Mouse (Mus musculus): Measurements from ENCODE around the gene Them5. TPM values are rescaled to one million over a fixed set of nuclear protein-coding genes. Genes with fewer than 3 reads are reported as not detected.
A peak's percentile ranks its signal among the peaks of the same experiment; 100 is the strongest.

The Them5 gene
- polyA plus RNA-seq, 1 experiment from 2014 or later: 0.14 TPM

- Histone ChIP-seq H3K36me3 (ENCODE audit: control insufficient read depth, insufficient read depth) (no peaks in the 10 kb centered on the region), H3K27ac (ENCODE audit: low read length) (no peak overlapping the region), H3K4me3 (ENCODE audit: low read length) (no peak overlapping the region), H3K4me2 (ENCODE audit: low read depth, low read length) (no peak overlapping the region), H3K4me1 (ENCODE audit: control insufficient read depth, insufficient read depth, low read length) (peaks cover 10% of the 10 kb centered on the region), H3K27me3 (ENCODE audit: control insufficient read depth, insufficient read depth, low read length) (peaks cover 33% of the 10 kb centered on the region), H3K9me3 (replicated peaks; ENCODE audit: control insufficient read depth, low read length) (0 out of 2 replicates have a peak, but pooled peaks cover 3% of the 10 kb centered on the region), H3K9ac (ENCODE audit: low read length) (no peak overlapping the region)
- ATAC-seq (replicated peaks; ENCODE audit: extremely low read depth, insufficient read depth, low FRiP score): no peak
- WGBS: 24% methylated on average over 3 of the region's 3 CpGs
Observed at GRCm38 (mm10) chr3:94366761-94367160, 24.9 kb downstream of the Them5 start.

DNA sequence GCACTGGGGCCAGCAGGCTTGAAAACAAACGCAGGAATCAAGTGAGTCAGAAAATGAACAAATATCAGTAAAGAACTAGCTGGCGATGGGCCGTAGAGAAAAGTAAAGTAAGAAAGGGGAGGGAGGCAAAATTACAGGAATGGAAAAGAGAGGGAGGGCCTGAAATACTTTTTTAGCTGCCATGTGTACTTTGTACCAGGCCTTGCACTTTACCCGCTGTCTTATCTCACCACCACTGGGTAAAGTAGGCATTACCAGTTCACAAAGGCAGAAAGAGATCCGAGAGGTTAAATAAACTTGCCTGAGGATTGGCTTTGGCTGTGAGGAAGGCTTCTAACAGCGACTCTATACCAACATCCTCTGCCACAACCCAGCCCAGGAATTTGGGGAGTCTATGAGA is 25.6 kb downstream of the Them5 start:
- Histone ChIP-seq H3K27me3 (ENCODE audit: control insufficient read depth, insufficient read depth, low read length) (peaks cover 25% of the 10 kb centered on the region), H3K4me1 (ENCODE audit: control insufficient read depth, insufficient read depth, low read length) (peaks cover 17% of the 10 kb centered on the region), H3K4me3 (ENCODE audit: low read length) (no peak overlapping the region), H3K36me3 (ENCODE audit: control insufficient read depth, insufficient read depth) (no peaks in the 10 kb centered on the region), H3K4me2 (ENCODE audit: low read depth, low read length) (no peak overlapping the region), H3K9me3 (replicated peaks; ENCODE audit: control insufficient read depth, low read length) (0 out of 2 replicates have a peak, but pooled peaks cover 3% of the 10 kb centered on the region), H3K9ac (ENCODE audit: low read length) (no peak overlapping the region), H3K27ac (ENCODE audit: low read length) (no peak overlapping the region)
- ATAC-seq (replicated peaks; ENCODE audit: extremely low read depth, insufficient read depth, low FRiP score): no peak
- 61% methylated on average over 6 of the region's 6 CpGs for WGBS

DNA sequence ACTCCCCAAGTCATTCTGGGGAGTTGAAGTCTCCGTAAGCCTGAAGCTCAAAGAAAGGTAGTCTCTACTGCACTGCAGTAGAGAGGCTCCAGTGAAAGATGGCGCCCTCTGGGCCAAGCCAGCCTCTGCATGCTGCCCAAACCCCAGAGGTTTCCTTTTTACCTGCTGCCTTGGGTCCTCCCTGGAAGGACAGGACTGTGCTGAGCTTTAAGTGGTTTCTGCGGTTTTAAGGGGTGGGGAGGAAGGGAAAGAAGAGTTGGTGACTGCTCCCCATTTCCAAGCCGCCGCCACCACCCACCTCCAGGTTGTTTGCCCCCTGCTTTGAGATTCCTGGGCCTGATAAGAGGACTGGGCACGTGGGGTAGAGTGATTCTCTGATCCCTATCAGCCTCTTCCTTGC is 26.7 kb downstream of the Them5 start:
- ATAC-seq (replicated peaks; ENCODE audit: extremely low read depth, insufficient read depth, low FRiP score): no peak
- Histone ChIP-seq H3K27me3 (ENCODE audit: control insufficient read depth, insufficient read depth, low read length) (peaks cover 16% of the 10 kb centered on the region), H3K27ac (ENCODE audit: low read length) (no peak overlapping the region), H3K9me3 (replicated peaks; ENCODE audit: control insufficient read depth, low read length) (no peaks in the 10 kb centered on the region), H3K4me2 (ENCODE audit: low read depth, low read length) (no peak overlapping the region), H3K36me3 (ENCODE audit: control insufficient read depth, insufficient read depth) (no peaks in the 10 kb centered on the region), H3K4me3 (ENCODE audit: low read length) (no peak overlapping the region), H3K4me1 (ENCODE audit: control insufficient read depth, insufficient read depth, low read length) (peaks cover 26% of the 10 kb centered on the region), H3K9ac (ENCODE audit: low read length) (no peak overlapping the region)
- 57% methylated on average over 6 of the region's 6 CpGs for WGBS

- Histone ChIP-seq H3K27me3 (ENCODE audit: control insufficient read depth, insufficient read depth, low read length) (peaks cover 9% of the 10 kb centered on the region), H3K36me3 (ENCODE audit: control insufficient read depth, insufficient read depth) (no peaks in the 10 kb centered on the region), H3K9ac (ENCODE audit: low read length) (no peak overlapping the region), H3K4me1 (ENCODE audit: control insufficient read depth, insufficient read depth, low read length) (peaks cover 24% of the 10 kb centered on the region), H3K27ac (ENCODE audit: low read length) (no peak overlapping the region), H3K9me3 (replicated peaks; ENCODE audit: control insufficient read depth, low read length) (no peaks in the 10 kb centered on the region), H3K4me3 (ENCODE audit: low read length) (no peak overlapping the region), H3K4me2 (ENCODE audit: low read depth, low read length) (no peak overlapping the region)
- WGBS: 29% methylated on average over 2 of the region's 2 CpGs
- no peak for ATAC-seq (replicated peaks; ENCODE audit: extremely low read depth, insufficient read depth, low FRiP score)
Observed at GRCm38 (mm10) chr3:94369709-94370108, 27.8 kb downstream of the Them5 start.

GRCm38 (mm10) chr3:94371637-94372036 is 29.7 kb downstream of the Them5 start:
- ATAC-seq (replicated peaks; ENCODE audit: extremely low read depth, insufficient read depth, low FRiP score): peak; percentile 39
- H3K9ac ChIP-seq (ENCODE audit: low read length): peak overlapping the region; percentile 8
- no peaks in the 10 kb centered on the region for H3K9me3 ChIP-seq (replicated peaks; ENCODE audit: control insufficient read depth, low read length)
- H3K4me3 ChIP-seq (ENCODE audit: low read length): peak overlapping the region; percentile 11
- H3K27ac ChIP-seq (ENCODE audit: low read length): peak overlapping the region; percentile 14; the same call in 1 of the 2 replicates
- no peaks in the 10 kb centered on the region for H3K36me3 ChIP-seq (ENCODE audit: control insufficient read depth, insufficient read depth)
- WGBS: 9% methylated on average over 11 of the region's 11 CpGs
- H3K27me3 ChIP-seq (ENCODE audit: control insufficient read depth, insufficient read depth, low read length): no peaks in the 10 kb centered on the region
- peak overlapping the region; percentile 59 for H3K4me2 ChIP-seq (ENCODE audit: low read depth, low read length)
- peaks cover 24% of the 10 kb centered on the region for H3K4me1 ChIP-seq (ENCODE audit: control insufficient read depth, insufficient read depth, low read length)

GRCm38 (mm10) chr3:94372038-94372437 is 30.1 kb downstream of the Them5 start:
- no peak for ATAC-seq (replicated peaks; ENCODE audit: extremely low read depth, insufficient read depth, low FRiP score)
- peaks cover 24% of the 10 kb centered on the region for H3K4me1 ChIP-seq (ENCODE audit: control insufficient read depth, insufficient read depth, low read length)
- no peaks in the 10 kb centered on the region for H3K27me3 ChIP-seq (ENCODE audit: control insufficient read depth, insufficient read depth, low read length)
- H3K4me2 ChIP-seq (ENCODE audit: low read depth, low read length): peak overlapping the region; percentile 59
- peak overlapping the region; percentile 8 for H3K9ac ChIP-seq (ENCODE audit: low read length)
- H3K9me3 ChIP-seq (replicated peaks; ENCODE audit: control insufficient read depth, low read length): no peaks in the 10 kb centered on the region
- no peaks in the 10 kb centered on the region for H3K36me3 ChIP-seq (ENCODE audit: control insufficient read depth, insufficient read depth)
- 3% methylated on average over 3 of the region's 3 CpGs for WGBS
- peak overlapping the region; percentile 11; the same call in 1 of the 2 replicates for H3K4me3 ChIP-seq (ENCODE audit: low read length)
- peak overlapping the region; percentile 3; the same call in 1 of the 2 replicates for H3K27ac ChIP-seq (ENCODE audit: low read length)

GRCm38 (mm10) chr3:94372641-94373040 is 30.7 kb downstream of the Them5 start, which contains the start of gene Rorc:
Gene Rorc, plus strand, starts transcription at chr3:94372794.
- ATAC-seq (replicated peaks; ENCODE audit: extremely low read depth, insufficient read depth, low FRiP score): 0 out of 2 replicates have a peak, but pooled peaks have one; percentile 25

DNA sequence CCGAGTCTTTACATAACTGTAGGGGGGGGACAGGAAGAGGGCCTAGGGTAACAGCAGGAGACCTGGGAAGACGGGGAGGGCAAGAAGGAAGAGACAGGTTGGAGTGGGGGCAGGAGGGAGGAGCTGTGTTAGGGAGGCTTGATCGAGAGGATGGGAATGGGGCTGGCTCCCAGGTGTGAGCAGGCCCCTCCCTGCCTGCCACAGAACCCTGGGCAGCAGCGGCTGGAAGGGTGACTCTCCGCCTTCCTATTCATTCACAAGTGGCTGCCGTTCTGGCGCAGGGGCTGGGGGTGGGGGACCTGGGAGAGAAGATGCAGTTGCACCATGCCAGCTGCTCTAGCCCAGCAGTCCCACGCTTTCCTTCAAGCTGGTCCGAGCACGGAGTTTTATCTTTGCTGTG is 31.2 kb downstream of the Them5 start:
- peak; percentile 19 for ATAC-seq (replicated peaks; ENCODE audit: extremely low read depth, insufficient read depth, low FRiP score)
- Histone ChIP-seq H3K36me3 (ENCODE audit: control insufficient read depth, insufficient read depth) (no peaks in the 10 kb centered on the region), H3K27ac (ENCODE audit: low read length) (peak overlapping the region; percentile 44; the same call in 1 of the 2 replicates), H3K9ac (ENCODE audit: low read length) (peak overlapping the region; percentile 70), H3K4me3 (ENCODE audit: low read length) (peak overlapping the region; percentile 52), H3K4me1 (ENCODE audit: control insufficient read depth, insufficient read depth, low read length) (peaks cover 24% of the 10 kb centered on the region), H3K9me3 (replicated peaks; ENCODE audit: control insufficient read depth, low read length) (no peaks in the 10 kb centered on the region), H3K27me3 (ENCODE audit: control insufficient read depth, insufficient read depth, low read length) (no peaks in the 10 kb centered on the region), H3K4me2 (ENCODE audit: low read depth, low read length) (peak overlapping the region; percentile 64)
- 2% methylated on average over 10 of the region's 10 CpGs for WGBS

More at GRCm38 (mm10) chr3:94372641-94373040, 30.7 kb downstream of the Them5 start, which contains the start of gene Rorc:
- Histone ChIP-seq H3K27ac (ENCODE audit: low read length) (peak within 1 kb of the TSS; percentile 44), H3K9ac (ENCODE audit: low read length) (peak within 1 kb of the TSS; percentile 70), H3K4me1 (ENCODE audit: control insufficient read depth, insufficient read depth, low read length) (peaks cover 24% of the 10 kb centered on the region), H3K36me3 (ENCODE audit: control insufficient read depth, insufficient read depth) (no peaks in the 10 kb centered on the region), H3K27me3 (ENCODE audit: control insufficient read depth, insufficient read depth, low read length) (no peaks in the 10 kb centered on the region), H3K4me3 (ENCODE audit: low read length) (peak within 1 kb of the TSS; percentile 52), H3K9me3 (replicated peaks; ENCODE audit: control insufficient read depth, low read length) (no peaks in the 10 kb centered on the region), H3K4me2 (ENCODE audit: low read depth, low read length) (peak within 1 kb of the TSS; percentile 64)
- WGBS: 10% methylated on average over 5 of the region's 5 CpGs

- ATAC-seq (replicated peaks; ENCODE audit: extremely low read depth, insufficient read depth, low FRiP score): peak; percentile 7; the same call in 1 of the 2 replicates
Observed at GRCm38 (mm10) chr3:94373597-94374011, 31.7 kb downstream of the Them5 start.

More at GRCm38 (mm10) chr3:94373597-94374011, 31.7 kb downstream of the Them5 start:
- Histone ChIP-seq H3K4me3 (ENCODE audit: low read length) (peak overlapping the region; percentile 52), H3K27me3 (ENCODE audit: control insufficient read depth, insufficient read depth, low read length) (no peaks in the 10 kb centered on the region), H3K36me3 (ENCODE audit: control insufficient read depth, insufficient read depth) (no peaks in the 10 kb centered on the region), H3K4me1 (ENCODE audit: control insufficient read depth, insufficient read depth, low read length) (peaks cover 24% of the 10 kb centered on the region), H3K9ac (ENCODE audit: low read length) (peak overlapping the region; percentile 70), H3K4me2 (ENCODE audit: low read depth, low read length) (peak overlapping the region; percentile 64), H3K27ac (ENCODE audit: low read length) (no peak overlapping the region), H3K9me3 (replicated peaks; ENCODE audit: control insufficient read depth, low read length) (no peaks in the 10 kb centered on the region)
- WGBS: 2% methylated on average over 5 of the region's 5 CpGs

All from heart, embryonic 16.5 days (tissue).